Mouse (Mus musculus) heart, embryonic 12.5 days (tissue): ENCODE results near the gene Zbed5. TPM values are rescaled to one million over a fixed set of nuclear protein-coding genes. Genes with fewer than 3 reads are reported as not detected.
A peak's percentile ranks its signal among the peaks of the same experiment; 100 is the strongest.

Experiments
- ATAC-seq: fragments of 200-750 bp; cut with Nextera tagmentation; 2 replicates; pipeline ENCODE4 v1.8.0; 2017; ENCODE audit warnings: moderate TSS enrichment, moderate library complexity; ENCODE audit not compliant: insufficient number of reproducible peaks, low FRiP score
- H3K27ac ChIP-seq: fragments of 300-500 bp; sonication (generic); 2 replicates; pipeline ENCODE4 v1.5.1; 2016; ENCODE audit warnings: mild to moderate bottlenecking, moderate library complexity; ENCODE audit not compliant: poor library complexity, severe bottlenecking
- H3K27me3 ChIP-seq: fragments of 300-500 bp; sonication (generic); replicated peaks from 2 replicates; pipeline ENCODE4 v1.6.1; 2016; ENCODE audit warnings: mild to moderate bottlenecking, moderate library complexity
- H3K36me3 ChIP-seq: fragments of 300-500 bp; sonication (generic); 2 replicates; pipeline ENCODE4 v1.6.1; 2016; ENCODE audit warnings: mild to moderate bottlenecking, moderate library complexity
- H3K4me1 ChIP-seq: fragments of 300-500 bp; sonication (generic); replicated peaks from 2 replicates; pipeline ENCODE4 v1.6.1; 2016; ENCODE audit warnings: mild to moderate bottlenecking
- H3K4me2 ChIP-seq: fragments of 300-500 bp; sonication (generic); 2 replicates; pipeline ENCODE4 v1.6.1; 2016; ENCODE audit warnings: mild to moderate bottlenecking, moderate library complexity
- H3K4me3 ChIP-seq: fragments of 300-500 bp; sonication (generic); 2 replicates; pipeline ENCODE4 v1.5.1; 2016; ENCODE audit warnings: mild to moderate bottlenecking
- H3K9ac ChIP-seq: fragments of 300-500 bp; sonication (generic); 2 replicates; pipeline ENCODE4 v1.6.1; 2016; ENCODE audit warnings: mild to moderate bottlenecking, moderate library complexity
- H3K9me3 ChIP-seq: fragments of 300-500 bp; sonication (generic); replicated peaks from 2 replicates; pipeline ENCODE4 v1.6.1; 2016; ENCODE audit warnings: mild to moderate bottlenecking, moderate library complexity
- WGBS: fragments of 180-500 bp; shearing (Covaris S2); methylation state at CpG from one replicate; pipeline ENCODE4 v1.1.7; 2016; 5-methylcytosine and 5-hydroxymethylcytosine counted together
- polyA plus RNA-seq: library from polyadenylated mRNA; unstranded; fragments of >200 nt; fragmentation: Nextera tagmentation; extraction: Ambion mirVana; gene quantifications from 2 replicates; pipeline ENCODE4 v1.2.1, GENCODE M21; 2016

Gene Zbed5
- polyA plus RNA-seq, result 3.5 and 4.5 TPM in 2 replicates

DNA sequence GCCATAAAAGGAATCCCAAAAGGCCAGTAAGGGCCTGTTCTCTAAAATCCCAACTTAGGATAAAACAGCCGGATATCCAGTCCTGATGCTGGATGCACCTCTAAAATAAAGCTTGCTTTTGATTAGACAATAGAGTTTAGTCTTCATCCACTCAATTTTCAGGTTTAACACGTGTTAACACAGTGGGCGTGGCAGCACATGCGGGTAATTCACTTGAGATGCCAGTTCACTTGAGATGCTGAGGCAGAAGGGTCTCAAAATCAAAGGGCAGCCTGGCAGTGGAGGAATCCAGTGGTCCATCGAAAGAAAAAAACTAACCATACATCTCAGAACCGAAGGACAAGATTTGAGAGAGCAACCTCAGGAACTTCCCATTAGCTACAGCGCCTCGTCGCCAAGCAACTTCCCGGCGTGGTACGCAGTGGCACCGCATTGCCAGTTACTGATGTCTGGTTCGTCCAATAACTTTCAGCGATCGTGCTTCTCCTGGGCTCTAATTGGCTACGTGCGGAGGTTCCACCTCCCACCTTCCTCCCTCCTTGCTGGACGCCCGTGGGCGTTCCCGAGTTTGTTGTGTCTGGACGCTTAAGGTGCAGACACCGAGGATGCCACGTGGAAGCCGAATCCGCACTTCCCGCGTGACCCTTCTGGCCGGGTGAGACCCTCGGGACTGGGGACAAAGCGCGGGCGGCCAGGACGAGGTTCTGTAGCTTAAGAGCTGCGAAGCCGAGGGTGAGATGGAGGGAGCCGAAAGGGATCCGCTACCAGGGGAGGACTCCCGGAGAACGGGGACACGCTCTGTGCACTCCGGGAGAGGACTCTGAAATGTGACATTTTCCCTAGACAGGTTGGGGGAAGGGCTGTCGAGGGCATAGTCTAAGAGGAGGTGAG, at the start of gene Zbed5:
Gene Zbed5, plus strand, starts transcription at position 526 of the 891 bp plus-strand sequence.
- H3K4me2 ChIP-seq, result peak within 1 kb of the TSS; percentile 88
- ATAC-seq, result peak; percentile 98
- no peaks in the 10 kb centered on the region for H3K27me3 ChIP-seq
- no peaks in the 10 kb centered on the region for H3K9me3 ChIP-seq
- no peak within 1 kb of the TSS for H3K27ac ChIP-seq
- H3K4me3 ChIP-seq, result peak within 1 kb of the TSS; percentile 65
- H3K36me3 ChIP-seq, result no peaks in the 10 kb centered on the region
- H3K9ac ChIP-seq, result peak within 1 kb of the TSS; percentile 69
- peaks cover 7% of the 10 kb centered on the region; the same call in 1 of the 2 replicates for H3K4me1 ChIP-seq
- whole genome bisulfite sequencing, result 2% methylated on average over 44 of the region's 44 CpGs

DNA sequence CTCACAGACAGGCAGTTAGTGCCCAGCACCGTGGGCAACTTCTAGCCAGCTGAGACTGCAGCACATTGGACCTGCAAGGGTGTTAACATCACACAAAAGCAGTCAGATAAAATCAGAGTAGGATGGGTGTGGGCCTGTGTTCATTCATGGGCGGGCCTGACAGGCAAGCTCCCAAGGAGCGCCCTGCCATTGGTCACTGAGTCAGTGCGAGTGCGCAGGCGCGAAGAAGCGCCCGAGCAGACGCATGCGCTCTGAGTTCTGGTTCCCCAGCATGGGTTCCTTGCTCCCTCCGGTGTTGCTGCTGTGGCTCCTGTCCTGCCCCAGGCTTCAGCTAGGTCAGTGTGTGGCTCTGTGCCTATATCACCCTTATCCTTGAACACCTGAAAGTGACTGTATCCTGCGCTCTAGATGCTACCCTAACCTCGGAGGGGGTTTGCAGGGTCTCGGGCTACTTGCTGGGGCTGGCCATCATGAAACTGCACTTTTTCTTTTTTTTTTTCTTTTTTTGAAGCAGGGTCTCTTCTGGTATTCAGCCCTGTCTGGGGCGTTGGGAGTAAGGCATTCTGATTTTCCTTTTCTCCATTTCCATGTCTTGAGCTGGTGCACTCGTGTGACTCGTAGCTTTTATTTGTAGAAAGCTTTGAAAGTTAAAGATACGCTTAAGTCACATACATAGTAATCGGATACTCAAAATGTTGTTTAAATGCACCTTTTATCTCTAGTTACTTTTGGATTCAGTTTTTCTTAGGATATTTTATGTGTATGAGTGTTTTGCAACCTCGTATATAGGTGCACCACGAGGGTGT, 48.6 kb upstream of the Zbed5 start, which contains the start of gene Sumf2:
Gene Sumf2, plus strand, starts transcription at position 235 of the 806 bp plus-strand sequence.
- 10% methylated on average over 22 of the region's 22 CpGs for WGBS
- 0 out of 2 replicates have a peak within 1 kb of the TSS, but pooled peaks have one; percentile 41 for H3K27ac ChIP-seq
- H3K4me3 ChIP-seq, result peak within 1 kb of the TSS; percentile 71
- H3K9me3 ChIP-seq, result no peaks in the 10 kb centered on the region
- ATAC-seq, result peak; percentile 99
- H3K9ac ChIP-seq, result peak within 1 kb of the TSS; percentile 84
- H3K27me3 ChIP-seq, result no peaks in the 10 kb centered on the region
- H3K4me1 ChIP-seq, result peaks cover 7% of the 10 kb centered on the region; the same call in 1 of the 2 replicates
- H3K36me3 ChIP-seq, result peaks cover 32% of the 10 kb centered on the region
- peak within 1 kb of the TSS; percentile 77 for H3K4me2 ChIP-seq

DNA sequence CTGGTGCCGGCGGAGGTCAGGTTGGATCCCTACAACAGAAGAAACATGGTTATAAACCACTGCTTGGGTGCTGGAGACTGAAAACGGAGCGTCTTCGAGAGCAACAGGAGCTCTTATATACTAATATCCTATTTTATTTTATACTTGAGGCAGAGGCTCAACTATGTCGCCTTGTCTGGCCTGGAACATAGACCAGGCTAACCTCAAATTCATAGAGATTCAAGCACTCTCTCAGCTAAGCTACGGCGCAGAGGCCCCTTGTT, 48.0 kb upstream of the Zbed5 start:
- Histone ChIP-seq H3K4me1 (peaks cover 7% of the 10 kb centered on the region; the same call in 1 of the 2 replicates), H3K9me3 (no peaks in the 10 kb centered on the region), H3K4me3 (peak overlapping the region; percentile 71), H3K27ac (no peak overlapping the region), H3K27me3 (no peaks in the 10 kb centered on the region), H3K9ac (peak overlapping the region; percentile 84), H3K36me3 (peaks cover 32% of the 10 kb centered on the region), H3K4me2 (peak overlapping the region; percentile 77)
- 57% methylated on average over 8 of the region's 8 CpGs for WGBS
- ATAC-seq, result no peak

DNA sequence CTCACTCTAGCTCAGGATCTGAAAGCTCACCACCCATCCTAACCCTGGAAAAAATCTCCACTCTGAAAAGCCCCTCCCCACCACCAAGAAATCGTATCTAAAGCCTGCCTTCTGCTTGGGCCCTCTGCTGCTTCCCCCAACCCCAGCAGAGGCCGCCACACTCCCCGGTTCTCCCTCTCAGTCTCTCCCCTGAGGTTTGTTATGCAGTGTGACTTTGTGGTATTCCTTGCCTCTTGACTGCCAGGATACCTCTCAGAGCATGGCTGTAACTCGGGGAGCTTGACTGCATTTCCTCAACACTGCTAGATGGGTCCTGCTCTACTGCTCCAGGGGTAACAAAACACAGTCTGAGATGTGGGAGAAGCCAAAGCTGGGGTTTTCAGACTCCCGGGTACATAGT, 40.4 kb upstream of the Zbed5 start:
- H3K4me1 ChIP-seq, result no peaks in the 10 kb centered on the region
- 0 out of 2 replicates have a peak overlapping the region, but pooled peaks have one; percentile 55 for H3K4me2 ChIP-seq
- H3K36me3 ChIP-seq, result peaks cover 60% of the 10 kb centered on the region
- H3K9ac ChIP-seq, result no peak overlapping the region
- H3K9me3 ChIP-seq, result no peaks in the 10 kb centered on the region
- no peak for ATAC-seq
- H3K27ac ChIP-seq, result no peak overlapping the region
- WGBS, result 35% methylated on average over 5 of the region's 5 CpGs
- H3K27me3 ChIP-seq, result no peaks in the 10 kb centered on the region
- no peak overlapping the region for H3K4me3 ChIP-seq

DNA sequence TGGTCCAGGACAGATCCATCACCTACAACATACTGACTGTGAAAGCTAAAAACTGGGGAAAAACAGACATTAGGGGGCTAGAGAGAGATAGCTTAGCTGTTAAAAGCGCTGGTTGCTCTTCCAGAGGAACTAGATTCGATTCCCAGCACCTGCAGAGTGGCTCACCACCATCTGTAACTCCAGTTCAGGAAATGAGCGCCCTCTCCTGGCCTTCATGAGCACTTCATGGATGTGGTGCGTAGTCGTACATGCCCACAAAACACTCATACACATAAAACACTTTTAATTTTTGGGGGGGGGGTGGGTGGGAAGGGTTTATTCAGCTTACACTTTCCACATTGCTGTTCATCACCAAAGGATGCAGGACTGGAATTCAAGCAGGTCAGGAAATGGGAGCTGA, 39.1 kb upstream of the Zbed5 start:
- H3K9ac ChIP-seq, result no peak overlapping the region
- H3K4me3 ChIP-seq, result no peak overlapping the region
- no peaks in the 10 kb centered on the region for H3K9me3 ChIP-seq
- H3K4me1 ChIP-seq, result no peaks in the 10 kb centered on the region
- H3K27ac ChIP-seq, result no peak overlapping the region
- WGBS, result 85% methylated on average over 5 of the region's 5 CpGs
- H3K36me3 ChIP-seq, result peaks cover 72% of the 10 kb centered on the region
- no peak for ATAC-seq
- no peak overlapping the region for H3K4me2 ChIP-seq
- no peaks in the 10 kb centered on the region for H3K27me3 ChIP-seq

DNA sequence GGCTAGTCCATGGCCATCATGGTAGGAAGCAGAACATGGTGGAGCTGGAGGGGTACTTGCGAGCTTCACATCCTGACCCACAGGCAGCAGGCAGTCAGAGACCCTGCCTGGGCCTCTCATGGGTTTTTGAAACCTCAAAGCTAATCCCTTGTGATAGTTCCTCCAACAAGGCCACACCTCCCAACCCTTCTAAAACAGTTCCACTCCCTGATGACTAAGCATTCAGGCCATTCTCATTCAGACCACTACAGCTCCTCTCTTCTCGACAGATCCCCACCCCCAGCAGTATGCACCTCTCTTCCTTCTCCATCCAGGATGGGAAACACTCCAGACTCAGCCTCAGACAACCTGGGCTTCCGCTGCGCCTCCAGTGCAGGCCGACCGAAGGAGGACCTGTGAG, 33.2 kb upstream of the Zbed5 start:
- H3K27me3 ChIP-seq, result no peaks in the 10 kb centered on the region
- 96% methylated on average over 6 of the region's 6 CpGs for WGBS
- no peak overlapping the region for H3K9ac ChIP-seq
- no peak overlapping the region for H3K27ac ChIP-seq
- peaks cover 50% of the 10 kb centered on the region for H3K36me3 ChIP-seq
- H3K4me3 ChIP-seq, result no peak overlapping the region
- H3K4me1 ChIP-seq, result peaks cover 8% of the 10 kb centered on the region; the same call in 1 of the 2 replicates
- H3K9me3 ChIP-seq, result peaks cover 4% of the 10 kb centered on the region; the same call in 1 of the 2 replicates
- ATAC-seq, result no peak
- H3K4me2 ChIP-seq, result no peak overlapping the region

DNA sequence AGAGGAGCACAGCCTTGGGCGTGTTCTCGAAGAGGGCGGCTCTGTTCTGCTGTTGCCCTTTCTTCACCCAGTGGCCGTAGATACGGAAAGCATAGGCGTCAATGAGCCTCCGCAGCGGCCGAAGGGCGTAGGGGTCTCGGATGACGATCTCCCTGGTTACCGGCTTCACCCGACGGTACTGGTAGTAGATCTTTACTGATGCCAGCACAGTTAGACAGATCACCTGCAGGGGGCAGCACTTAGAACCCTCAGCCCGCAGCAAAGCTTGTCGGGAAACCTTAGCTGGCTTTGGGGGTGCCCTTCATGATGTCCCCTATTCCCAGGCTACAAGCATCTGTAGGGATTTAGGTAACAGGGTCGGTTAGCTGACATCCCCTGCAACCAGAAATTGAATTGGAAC, 31.1 kb upstream of the Zbed5 start:
- peaks cover 4% of the 10 kb centered on the region; the same call in 1 of the 2 replicates for H3K9me3 ChIP-seq
- peak overlapping the region; percentile 55 for H3K4me2 ChIP-seq
- H3K36me3 ChIP-seq, result peaks cover 35% of the 10 kb centered on the region
- H3K27me3 ChIP-seq, result no peaks in the 10 kb centered on the region
- peaks cover 8% of the 10 kb centered on the region; the same call in 1 of the 2 replicates for H3K4me1 ChIP-seq
- no peak overlapping the region for H3K27ac ChIP-seq
- WGBS, result 10% methylated on average over 18 of the region's 18 CpGs
- no peak for ATAC-seq
- peak overlapping the region; percentile 13; the same call in 1 of the 2 replicates for H3K4me3 ChIP-seq
- H3K9ac ChIP-seq, result peak overlapping the region; percentile 24; the same call in 1 of the 2 replicates

DNA sequence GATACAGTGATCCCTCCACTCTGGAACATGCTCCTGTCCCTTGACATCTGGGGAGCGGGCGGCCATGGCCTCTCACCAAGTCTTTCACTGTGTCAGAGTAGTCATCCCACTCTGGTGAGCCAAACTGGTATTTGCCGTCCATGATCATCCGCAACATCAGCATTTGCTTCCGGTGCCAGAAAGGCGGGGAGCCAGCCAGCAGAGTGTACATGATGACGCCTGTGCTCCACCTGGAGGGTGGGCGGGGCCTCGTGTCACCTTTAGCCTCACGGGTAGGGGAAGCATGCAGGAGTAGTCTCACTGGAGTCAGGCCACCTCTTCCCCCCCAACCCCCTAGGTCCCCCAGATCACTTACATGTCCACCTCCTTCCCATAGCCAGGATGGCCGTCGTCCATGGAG, 29.7 kb upstream of the Zbed5 start:
- Histone ChIP-seq H3K27me3 (no peaks in the 10 kb centered on the region), H3K4me1 (peaks cover 8% of the 10 kb centered on the region; the same call in 1 of the 2 replicates), H3K4me3 (no peak overlapping the region), H3K9ac (no peak overlapping the region), H3K9me3 (peaks cover 4% of the 10 kb centered on the region; the same call in 1 of the 2 replicates), H3K27ac (no peak overlapping the region), H3K4me2 (no peak overlapping the region), H3K36me3 (peaks cover 22% of the 10 kb centered on the region)
- 75% methylated on average over 12 of the region's 12 CpGs for WGBS
- no peak for ATAC-seq

DNA sequence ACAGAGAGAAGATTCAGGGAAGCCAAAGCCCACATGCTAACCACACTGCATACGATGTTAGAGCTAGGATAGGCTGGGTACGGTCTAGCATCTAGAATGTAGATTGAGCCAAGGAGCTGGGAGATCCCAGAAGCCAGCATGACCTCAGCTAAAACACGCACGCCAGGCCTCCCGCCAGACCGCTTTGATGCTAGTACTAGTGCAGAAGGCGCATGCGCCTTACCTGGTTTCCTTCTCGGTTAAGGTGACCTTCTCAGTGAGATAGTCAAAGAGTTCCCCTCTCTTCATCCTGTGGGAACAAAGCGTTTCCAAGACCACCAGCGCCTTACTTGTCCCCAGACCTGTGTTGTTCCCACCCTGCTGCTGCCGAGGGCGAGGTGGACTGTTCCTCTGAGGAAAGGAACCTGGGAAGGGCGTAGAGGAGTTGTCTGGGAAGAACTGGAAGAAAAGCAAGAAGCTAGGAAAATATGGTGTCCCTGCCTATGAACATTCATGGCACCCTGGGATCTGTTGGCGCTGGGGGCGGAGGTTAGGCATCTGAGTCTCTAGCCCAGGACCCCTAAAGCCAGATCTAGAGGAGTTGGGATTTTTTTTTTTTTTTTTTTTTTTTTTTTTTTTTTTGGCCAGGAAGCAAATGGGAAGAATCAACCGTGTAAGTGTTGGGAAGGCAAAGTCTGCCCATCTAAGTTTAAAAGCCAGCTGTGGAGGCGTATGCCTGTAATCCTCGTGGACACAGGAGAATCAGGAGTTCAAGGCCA, 26.1 kb upstream of the Zbed5 start:
- peaks cover 2% of the 10 kb centered on the region; the same call in 1 of the 2 replicates for H3K4me1 ChIP-seq

DNA sequence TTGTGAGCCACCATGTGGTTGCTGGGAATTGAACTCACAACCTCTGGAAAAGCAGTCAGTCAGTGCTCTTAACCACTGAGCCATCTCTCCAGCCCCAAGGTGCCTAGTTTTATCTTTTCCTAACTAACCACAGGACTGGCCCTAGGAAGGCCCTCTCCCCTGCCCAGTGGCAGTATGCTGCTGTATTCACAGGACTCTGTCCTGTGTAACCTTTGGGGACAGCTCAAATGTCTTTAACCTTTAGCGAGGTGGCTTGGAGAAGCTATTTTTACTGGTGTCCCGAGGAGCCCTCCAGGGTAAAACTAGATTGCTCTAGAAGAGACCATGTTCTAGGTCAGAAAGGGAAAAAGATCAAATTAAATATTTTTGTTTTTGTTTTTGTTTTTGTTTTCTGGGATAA, 24.3 kb upstream of the Zbed5 start:
- H3K4me3 ChIP-seq, result no peak overlapping the region
- 67% methylated on average over 2 of the region's 2 CpGs for WGBS
- no peak for ATAC-seq

More for the DNA sequence above, 26.1 kb upstream of the Zbed5 start:
- Histone ChIP-seq H3K36me3 (no peaks in the 10 kb centered on the region), H3K27me3 (no peaks in the 10 kb centered on the region), H3K4me2 (no peak overlapping the region), H3K4me3 (no peak overlapping the region), H3K27ac (no peak overlapping the region), H3K9ac (no peak overlapping the region), H3K9me3 (no peaks in the 10 kb centered on the region)
- WGBS, result 80% methylated on average over 19 of the region's 19 CpGs
- no peak for ATAC-seq

More for the DNA sequence above, 24.3 kb upstream of the Zbed5 start:
- Histone ChIP-seq H3K4me1 (no peaks in the 10 kb centered on the region), H3K9me3 (no peaks in the 10 kb centered on the region), H3K4me2 (no peak overlapping the region), H3K27me3 (no peaks in the 10 kb centered on the region), H3K27ac (no peak overlapping the region), H3K36me3 (no peaks in the 10 kb centered on the region), H3K9ac (no peak overlapping the region)
